Mouse (Mus musculus): ENCODE results near the gene Dmac1. TPM values are rescaled to one million over a fixed set of nuclear protein-coding genes. Genes with fewer than 3 reads are reported as not detected.

Dmac1 gene
- polyA plus RNA-seq (2012; rRNA removed), result 37.7 and 44.7 TPM in 2 replicates

GRCm38 (mm10) chr4:75278197-75279175 is at the start of gene Dmac1:
Dmac1 (minus strand) TSS chr4:75278305.
- Histone ChIP-seq H3K4me1 (ENCODE audit: control insufficient read depth, insufficient read depth, insufficient read length) (peaks cover 4% of the 10 kb centered on the region; the same call in 1 of the 2 replicates), H3K27ac (ENCODE audit: insufficient read depth, low read length) (peak within 1 kb of the TSS; percentile 56), H3K4me3 (ENCODE audit: extremely low read depth, insufficient read depth, insufficient read length) (peak within 1 kb of the TSS; percentile 95), H3K36me3 (ENCODE audit: control insufficient read depth, insufficient read depth, low read length) (peaks cover 3% of the 10 kb centered on the region; the same call in 1 of the 2 replicates), H3K27me3 (ENCODE audit: control insufficient read depth, insufficient read depth, low read length) (no peaks in the 10 kb centered on the region)
- TF ChIP-seq POLR2A (IDR thresholded peaks at IDR 0.05; ENCODE audit: low read depth, low read length) (peak; percentile 34), CTCF (IDR thresholded peaks at IDR 0.05; ENCODE audit: extremely low read depth, insufficient read depth, insufficient read length, insufficient replicate concordance) (no peak)
- DNase-seq (ENCODE audit: low read depth in 1 of 2, low spot score in 2 of 2), result peak; percentile 82 to 93
- WGBS, result 4% methylated on average over 23 of the region's 23 CpGs

- Histone ChIP-seq H3K4me1 (ENCODE audit: control insufficient read depth, insufficient read depth, insufficient read length) (no peaks in the 10 kb centered on the region), H3K27ac (ENCODE audit: insufficient read depth, low read length) (no peak overlapping the region), H3K4me3 (ENCODE audit: extremely low read depth, insufficient read depth, insufficient read length) (no peak overlapping the region), H3K36me3 (ENCODE audit: control insufficient read depth, insufficient read depth, low read length) (no peaks in the 10 kb centered on the region), H3K27me3 (ENCODE audit: control insufficient read depth, insufficient read depth, low read length) (no peaks in the 10 kb centered on the region)
- no peak for DNase-seq (ENCODE audit: low read depth in 1 of 2, low spot score in 2 of 2)
- TF ChIP-seq CTCF (IDR thresholded peaks at IDR 0.05; ENCODE audit: extremely low read depth, insufficient read depth, insufficient read length, insufficient replicate concordance), result no peak
- TF ChIP-seq POLR2A (IDR thresholded peaks at IDR 0.05; ENCODE audit: low read depth, low read length), result no peak
- 3% methylated on average over 1 of the region's 1 CpGs for WGBS
Measured at GRCm38 (mm10) chr4:75315431-75315830, 37.3 kb upstream of the Dmac1 start.

- Histone ChIP-seq H3K27me3 (ENCODE audit: control insufficient read depth, insufficient read depth, low read length) (no peaks in the 10 kb centered on the region), H3K27ac (ENCODE audit: insufficient read depth, low read length) (no peak overlapping the region), H3K36me3 (ENCODE audit: control insufficient read depth, insufficient read depth, low read length) (no peaks in the 10 kb centered on the region), H3K4me3 (ENCODE audit: extremely low read depth, insufficient read depth, insufficient read length) (no peak overlapping the region), H3K4me1 (ENCODE audit: control insufficient read depth, insufficient read depth, insufficient read length) (no peaks in the 10 kb centered on the region)
- WGBS, result 25% methylated on average over 1 of the region's 1 CpGs
- TF ChIP-seq POLR2A (IDR thresholded peaks at IDR 0.05; ENCODE audit: low read depth, low read length), result no peak
- no peak for TF ChIP-seq CTCF (IDR thresholded peaks at IDR 0.05; ENCODE audit: extremely low read depth, insufficient read depth, insufficient read length, insufficient replicate concordance)
- no peak for DNase-seq (ENCODE audit: low read depth in 1 of 2, low spot score in 2 of 2)
Measured at GRCm38 (mm10) chr4:75315007-75315406, 36.9 kb upstream of the Dmac1 start.

- WGBS, result 80% methylated on average over 2 of the region's 2 CpGs
- TF ChIP-seq CTCF (IDR thresholded peaks at IDR 0.05; ENCODE audit: extremely low read depth, insufficient read depth, insufficient read length, insufficient replicate concordance) (no peak), POLR2A (IDR thresholded peaks at IDR 0.05; ENCODE audit: low read depth, low read length) (no peak)
- H3K4me3 ChIP-seq (ENCODE audit: extremely low read depth, insufficient read depth, insufficient read length), result no peak overlapping the region
- H3K36me3 ChIP-seq (ENCODE audit: control insufficient read depth, insufficient read depth, low read length), result no peaks in the 10 kb centered on the region
- DNase-seq (ENCODE audit: low read depth in 1 of 2, low spot score in 2 of 2), result no peak
- no peak overlapping the region for H3K27ac ChIP-seq (ENCODE audit: insufficient read depth, low read length)
- H3K27me3 ChIP-seq (ENCODE audit: control insufficient read depth, insufficient read depth, low read length), result no peaks in the 10 kb centered on the region
- no peaks in the 10 kb centered on the region for H3K4me1 ChIP-seq (ENCODE audit: control insufficient read depth, insufficient read depth, insufficient read length)
Measured at GRCm38 (mm10) chr4:75311918-75312317, 33.8 kb upstream of the Dmac1 start.

GRCm38 (mm10) chr4:75311305-75311704 is 33.2 kb upstream of the Dmac1 start:
- H3K27ac ChIP-seq (ENCODE audit: insufficient read depth, low read length), result no peak overlapping the region
- WGBS, result 89% methylated on average over 2 of the region's 2 CpGs
- no peak for TF ChIP-seq CTCF (IDR thresholded peaks at IDR 0.05; ENCODE audit: extremely low read depth, insufficient read depth, insufficient read length, insufficient replicate concordance)
- no peak for TF ChIP-seq POLR2A (IDR thresholded peaks at IDR 0.05; ENCODE audit: low read depth, low read length)
- DNase-seq (ENCODE audit: low read depth in 1 of 2, low spot score in 2 of 2), result no peak
- no peak overlapping the region for H3K4me3 ChIP-seq (ENCODE audit: extremely low read depth, insufficient read depth, insufficient read length)
- no peaks in the 10 kb centered on the region for H3K36me3 ChIP-seq (ENCODE audit: control insufficient read depth, insufficient read depth, low read length)
- H3K4me1 ChIP-seq (ENCODE audit: control insufficient read depth, insufficient read depth, insufficient read length), result no peaks in the 10 kb centered on the region
- H3K27me3 ChIP-seq (ENCODE audit: control insufficient read depth, insufficient read depth, low read length), result no peaks in the 10 kb centered on the region

GRCm38 (mm10) chr4:75300205-75300972 is 22.3 kb upstream of the Dmac1 start:
- DNase-seq (ENCODE audit: low read depth in 1 of 2, low spot score in 2 of 2), result no peak
- 93% methylated on average over 1 of the region's 1 CpGs for WGBS
- no peak overlapping the region for H3K27ac ChIP-seq (ENCODE audit: insufficient read depth, low read length)
- no peak overlapping the region for H3K4me3 ChIP-seq (ENCODE audit: extremely low read depth, insufficient read depth, insufficient read length)
- TF ChIP-seq CTCF (IDR thresholded peaks at IDR 0.05; ENCODE audit: extremely low read depth, insufficient read depth, insufficient read length, insufficient replicate concordance) (no peak), POLR2A (IDR thresholded peaks at IDR 0.05; ENCODE audit: low read depth, low read length) (no peak)
- no peaks in the 10 kb centered on the region for H3K36me3 ChIP-seq (ENCODE audit: control insufficient read depth, insufficient read depth, low read length)
- no peaks in the 10 kb centered on the region for H3K4me1 ChIP-seq (ENCODE audit: control insufficient read depth, insufficient read depth, insufficient read length)
- no peaks in the 10 kb centered on the region for H3K27me3 ChIP-seq (ENCODE audit: control insufficient read depth, insufficient read depth, low read length)

Measured in spleen, adult 2 months (tissue).